Mouse (Mus musculus) liver, embryonic 14 days (tissue): ENCODE data around the gene Ldoc1. TPM values are rescaled to one million over a fixed set of nuclear protein-coding genes. Genes with fewer than 3 reads are reported as not detected.

Source experiments
- polyA plus RNA-seq: library from polyadenylated mRNA; depleted of rRNA; stranded (reverse); fragments of >200 nt; gene quantifications from 2 replicates; pipeline ENCODE4 v1.2.3, GENCODE M21; 2012; rRNA removed

The Ldoc1 gene
- 0.08 and 0.12 TPM in 2 replicates for polyA plus RNA-seq

DNA sequence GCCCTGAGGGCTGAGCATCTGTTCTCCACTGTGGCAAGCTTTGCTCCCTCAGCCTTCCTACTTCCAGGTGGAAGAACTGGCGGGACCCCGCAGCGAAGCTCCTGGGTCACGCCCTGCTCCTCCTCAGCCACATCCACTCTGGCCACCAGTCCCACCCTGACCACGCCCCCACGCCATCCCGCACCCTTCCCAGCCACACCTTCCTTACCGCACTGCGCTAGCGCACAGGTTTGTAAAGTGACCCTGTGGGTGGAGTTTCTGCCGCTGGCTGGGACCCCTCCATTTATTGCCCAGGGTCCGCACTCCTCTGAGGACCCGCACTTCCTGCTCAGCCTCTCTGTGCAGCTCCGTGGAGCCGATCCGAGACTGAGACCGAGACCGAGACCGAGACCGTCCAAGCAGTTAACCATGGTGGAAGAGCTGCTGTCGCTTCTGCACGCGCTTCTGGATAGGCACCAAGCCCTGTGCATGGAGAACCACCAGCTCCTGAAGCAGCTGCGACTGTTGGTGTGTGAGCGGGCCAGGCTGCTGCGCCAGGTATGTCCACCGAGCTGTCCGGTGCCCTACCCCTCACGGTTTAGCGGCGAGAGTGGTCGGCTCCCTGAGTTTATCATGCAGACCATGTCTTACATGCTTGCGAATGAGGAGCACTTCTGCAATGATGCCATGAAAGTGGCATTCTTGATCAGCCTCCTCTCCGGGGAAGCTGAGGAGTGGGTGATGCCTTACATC, at the start of gene Ldoc1:
TSS of gene Ldoc1 (plus strand) at position 196 of the 732 bp plus-strand sequence.

